Comparison of ENCODE assay signal across 24 mouse cellular contexts in genomic region chr11:12750016-12750415, GRCm38 (mm10).
"Had no signal": no experiment of that assay in that cellular context is flagged by ENCODE, and none has a peak within 500 bp of the region (broad histone marks: within the 10 kb centered on the region; RNA-seq: fewer than 3 reads in every experiment).

No protein-coding gene starts in this region.

- H3K4me3 ChIP-seq: heart, adult 2 months; heart, embryonic 13.5 days; heart, embryonic 15.5 days; hindbrain, embryonic 13.5 days; hindbrain, embryonic 15.5 days; kidney, embryonic 15.5 days; limb, embryonic 13.5 days; limb, embryonic 15.5 days; liver, embryonic 12.5 days had no signal

- H3K27ac ChIP-seq: heart, adult 2 months; heart, embryonic 13.5 days; heart, embryonic 15.5 days; hindbrain, embryonic 13.5 days; hindbrain, embryonic 15.5 days; hindbrain, postnatal 0 days; kidney, embryonic 15.5 days; kidney, postnatal 0 days; limb, embryonic 13.5 days; limb, embryonic 15.5 days; liver, embryonic 12.5 days had no signal

- DNase-seq: gastrocnemius, postnatal 14 days; gastrocnemius, postnatal 36 days; heart, adult 11 months; heart, adult 2 months; heart, postnatal 14 days; heart, postnatal 36 days; kidney, adult 11 months; kidney, adult 2 months; kidney, adult 9 months; kidney, postnatal 14 days; kidney, postnatal 36 days; layer of hippocampus, adult 9-11 months; layer of hippocampus, postnatal 36 days had no signal

- ATAC-seq: hindbrain, postnatal 0 days; intestine, embryonic 16.5 days; liver, embryonic 12.5 days had no signal

- H3K4me1 ChIP-seq: heart, embryonic 13.5 days; heart, embryonic 15.5 days; hindbrain, embryonic 13.5 days; hindbrain, embryonic 15.5 days; kidney, embryonic 15.5 days; limb, embryonic 13.5 days; limb, embryonic 15.5 days; liver, embryonic 12.5 days had no signal
